Mouse (Mus musculus): ENCODE results near the gene Iqgap2. TPM values are rescaled to one million over a fixed set of nuclear protein-coding genes. Genes with fewer than 3 reads are reported as not detected.

Iqgap2 gene
- polyA plus RNA-seq, 1 experiment from 2014 or later = 4.8 TPM

GRCm38 (mm10) chr13:95909244-95909643, 17.5 kb upstream of the Iqgap2 start:
- no peaks in the 10 kb centered on the region for H3K4me1 ChIP-seq (ENCODE audit: control insufficient read depth, insufficient read depth, low read length)
- WGBS = 84% methylated on average over 2 of the region's 2 CpGs
- H3K4me3 ChIP-seq (replicated peaks; ENCODE audit: low read depth, low read length) = no peak overlapping the region
- no peak for DNase-seq
- H3K9me3 ChIP-seq (ENCODE audit: control insufficient read depth, low read length) = no peaks in the 10 kb centered on the region
- no peaks in the 10 kb centered on the region for H3K36me3 ChIP-seq (ENCODE audit: control insufficient read depth, insufficient read depth, low read length)
- no peak overlapping the region for H3K4me2 ChIP-seq (ENCODE audit: low read length)
- no peak overlapping the region for H3K9ac ChIP-seq (replicated peaks; ENCODE audit: low read length)
- H3K27ac ChIP-seq (replicated peaks; ENCODE audit: low read depth, low read length) = no peak overlapping the region
- no peak for ATAC-seq (ENCODE audit: low FRiP score, low TSS enrichment)
- H3K27me3 ChIP-seq (ENCODE audit: control insufficient read depth, insufficient read depth, low read length) = no peaks in the 10 kb centered on the region

GRCm38 (mm10) chr13:95902696-95903095, 11.0 kb upstream of the Iqgap2 start:
- no peaks in the 10 kb centered on the region for H3K4me1 ChIP-seq (ENCODE audit: control insufficient read depth, insufficient read depth, low read length)
- ATAC-seq (ENCODE audit: low FRiP score, low TSS enrichment) = no peak
- no peaks in the 10 kb centered on the region for H3K27me3 ChIP-seq (ENCODE audit: control insufficient read depth, insufficient read depth, low read length)
- no peak overlapping the region for H3K4me3 ChIP-seq (replicated peaks; ENCODE audit: low read depth, low read length)
- no peak overlapping the region for H3K9ac ChIP-seq (replicated peaks; ENCODE audit: low read length)
- H3K9me3 ChIP-seq (ENCODE audit: control insufficient read depth, low read length) = no peaks in the 10 kb centered on the region
- H3K36me3 ChIP-seq (ENCODE audit: control insufficient read depth, insufficient read depth, low read length) = no peaks in the 10 kb centered on the region
- WGBS = 92% methylated on average over 3 of the region's 3 CpGs
- no peak overlapping the region for H3K4me2 ChIP-seq (ENCODE audit: low read length)
- no peak for DNase-seq
- no peak overlapping the region for H3K27ac ChIP-seq (replicated peaks; ENCODE audit: low read depth, low read length)

- Histone ChIP-seq H3K27ac (replicated peaks; ENCODE audit: low read depth, low read length) (no peak overlapping the region), H3K27me3 (ENCODE audit: control insufficient read depth, insufficient read depth, low read length) (no peaks in the 10 kb centered on the region), H3K36me3 (ENCODE audit: control insufficient read depth, insufficient read depth, low read length) (no peaks in the 10 kb centered on the region), H3K4me2 (ENCODE audit: low read length) (no peak overlapping the region), H3K9ac (replicated peaks; ENCODE audit: low read length) (no peak overlapping the region), H3K4me1 (ENCODE audit: control insufficient read depth, insufficient read depth, low read length) (no peaks in the 10 kb centered on the region), H3K9me3 (ENCODE audit: control insufficient read depth, low read length) (no peaks in the 10 kb centered on the region), H3K4me3 (replicated peaks; ENCODE audit: low read depth, low read length) (no peak overlapping the region)
- no peak for ATAC-seq (ENCODE audit: low FRiP score, low TSS enrichment)
- DNase-seq = no peak
- 95% methylated on average over 1 of the region's 1 CpGs for WGBS
Observed at GRCm38 (mm10) chr13:95899885-95900650, 8.3 kb upstream of the Iqgap2 start.

GRCm38 (mm10) chr13:95896501-95896900, 4.8 kb upstream of the Iqgap2 start:
- 92% methylated on average over 6 of the region's 6 CpGs for WGBS
- no peaks in the 10 kb centered on the region for H3K27me3 ChIP-seq (ENCODE audit: control insufficient read depth, insufficient read depth, low read length)
- ATAC-seq (ENCODE audit: low FRiP score, low TSS enrichment) (no peak), DNase-seq (no peak)
- H3K9ac ChIP-seq (replicated peaks; ENCODE audit: low read length) = no peak overlapping the region
- no peak overlapping the region for H3K27ac ChIP-seq (replicated peaks; ENCODE audit: low read depth, low read length)
- no peaks in the 10 kb centered on the region for H3K9me3 ChIP-seq (ENCODE audit: control insufficient read depth, low read length)
- no peak overlapping the region for H3K4me3 ChIP-seq (replicated peaks; ENCODE audit: low read depth, low read length)
- H3K36me3 ChIP-seq (ENCODE audit: control insufficient read depth, insufficient read depth, low read length) = no peaks in the 10 kb centered on the region
- peaks cover 7% of the 10 kb centered on the region; the same call in 1 of the 2 replicates for H3K4me1 ChIP-seq (ENCODE audit: control insufficient read depth, insufficient read depth, low read length)
- no peak overlapping the region for H3K4me2 ChIP-seq (ENCODE audit: low read length)

- no peaks in the 10 kb centered on the region for H3K36me3 ChIP-seq (ENCODE audit: control insufficient read depth, insufficient read depth, low read length)
- peaks cover 17% of the 10 kb centered on the region for H3K4me1 ChIP-seq (ENCODE audit: control insufficient read depth, insufficient read depth, low read length)
- WGBS = 88% methylated on average over 4 of the region's 4 CpGs
- DNase-seq = no peak
- H3K27me3 ChIP-seq (ENCODE audit: control insufficient read depth, insufficient read depth, low read length) = no peaks in the 10 kb centered on the region
- no peak overlapping the region for H3K27ac ChIP-seq (replicated peaks; ENCODE audit: low read depth, low read length)
- H3K9ac ChIP-seq (replicated peaks; ENCODE audit: low read length) = no peak overlapping the region
- ATAC-seq (ENCODE audit: low FRiP score, low TSS enrichment) = no peak
- H3K9me3 ChIP-seq (ENCODE audit: control insufficient read depth, low read length) = no peaks in the 10 kb centered on the region
- no peak overlapping the region for H3K4me3 ChIP-seq (replicated peaks; ENCODE audit: low read depth, low read length)
- no peak overlapping the region for H3K4me2 ChIP-seq (ENCODE audit: low read length)
Observed at GRCm38 (mm10) chr13:95893166-95893565, 1.4 kb upstream of the Iqgap2 start.

GRCm38 (mm10) chr13:95892611-95893145, 956 bp upstream of the Iqgap2 start:
- H3K9ac ChIP-seq (replicated peaks; ENCODE audit: low read length) = no peak overlapping the region
- H3K27me3 ChIP-seq (ENCODE audit: control insufficient read depth, insufficient read depth, low read length) = no peaks in the 10 kb centered on the region
- DNase-seq (peak; percentile 42), ATAC-seq (ENCODE audit: low FRiP score, low TSS enrichment) (0 out of 2 replicates have a peak, but pooled peaks have one; percentile 3)
- H3K4me1 ChIP-seq (ENCODE audit: control insufficient read depth, insufficient read depth, low read length) = peaks cover 17% of the 10 kb centered on the region
- peak overlapping the region; percentile 65 for H3K4me3 ChIP-seq (replicated peaks; ENCODE audit: low read depth, low read length)
- no peaks in the 10 kb centered on the region for H3K36me3 ChIP-seq (ENCODE audit: control insufficient read depth, insufficient read depth, low read length)
- no peaks in the 10 kb centered on the region for H3K9me3 ChIP-seq (ENCODE audit: control insufficient read depth, low read length)
- peak overlapping the region; percentile 95 for H3K4me2 ChIP-seq (ENCODE audit: low read length)
- H3K27ac ChIP-seq (replicated peaks; ENCODE audit: low read depth, low read length) = no peak overlapping the region
- WGBS = 8% methylated on average over 12 of the region's 12 CpGs

- Histone ChIP-seq H3K9ac (replicated peaks; ENCODE audit: low read length) (peak overlapping the region; percentile 66), H3K9me3 (ENCODE audit: control insufficient read depth, low read length) (no peaks in the 10 kb centered on the region), H3K4me3 (replicated peaks; ENCODE audit: low read depth, low read length) (peak overlapping the region; percentile 65), H3K36me3 (ENCODE audit: control insufficient read depth, insufficient read depth, low read length) (no peaks in the 10 kb centered on the region), H3K4me1 (ENCODE audit: control insufficient read depth, insufficient read depth, low read length) (peaks cover 17% of the 10 kb centered on the region), H3K27me3 (ENCODE audit: control insufficient read depth, insufficient read depth, low read length) (no peaks in the 10 kb centered on the region), H3K27ac (replicated peaks; ENCODE audit: low read depth, low read length) (peak overlapping the region; percentile 26; the same call in 1 of the 2 replicates), H3K4me2 (ENCODE audit: low read length) (peak overlapping the region; percentile 95)
- DNase-seq = peak; percentile 89
- ATAC-seq (ENCODE audit: low FRiP score, low TSS enrichment) = peak; percentile 89
- 1% methylated on average over 48 of the region's 52 CpGs for WGBS
Observed at GRCm38 (mm10) chr13:95891926-95892610, 346 bp upstream of the Iqgap2 start.

- under 1% methylated on average over 33 of the region's 33 CpGs for WGBS
- H3K36me3 ChIP-seq (ENCODE audit: control insufficient read depth, insufficient read depth, low read length) = no peaks in the 10 kb centered on the region
- H3K27ac ChIP-seq (replicated peaks; ENCODE audit: low read depth, low read length) = no peak overlapping the region
- no peaks in the 10 kb centered on the region for H3K27me3 ChIP-seq (ENCODE audit: control insufficient read depth, insufficient read depth, low read length)
- H3K9ac ChIP-seq (replicated peaks; ENCODE audit: low read length) = peak overlapping the region; percentile 66
- peak; percentile 46 for ATAC-seq (ENCODE audit: low FRiP score, low TSS enrichment)
- peak overlapping the region; percentile 65 for H3K4me3 ChIP-seq (replicated peaks; ENCODE audit: low read depth, low read length)
- H3K4me2 ChIP-seq (ENCODE audit: low read length) = peak overlapping the region; percentile 95
- H3K4me1 ChIP-seq (ENCODE audit: control insufficient read depth, insufficient read depth, low read length) = peaks cover 17% of the 10 kb centered on the region
- no peaks in the 10 kb centered on the region for H3K9me3 ChIP-seq (ENCODE audit: control insufficient read depth, low read length)
- peak; percentile 72 for DNase-seq
Observed at GRCm38 (mm10) chr13:95890851-95891471, 761 bp downstream of the Iqgap2 start.
